Mouse (Mus musculus): Measurements from ENCODE around the gene Hist1h2ac.
"Not testable (repeated sequence)": the region's sequence is repeated elsewhere in the genome, so short reads cannot be mapped to it uniquely, and the experiment has no call there.

Hist1h2ac gene

DNA sequence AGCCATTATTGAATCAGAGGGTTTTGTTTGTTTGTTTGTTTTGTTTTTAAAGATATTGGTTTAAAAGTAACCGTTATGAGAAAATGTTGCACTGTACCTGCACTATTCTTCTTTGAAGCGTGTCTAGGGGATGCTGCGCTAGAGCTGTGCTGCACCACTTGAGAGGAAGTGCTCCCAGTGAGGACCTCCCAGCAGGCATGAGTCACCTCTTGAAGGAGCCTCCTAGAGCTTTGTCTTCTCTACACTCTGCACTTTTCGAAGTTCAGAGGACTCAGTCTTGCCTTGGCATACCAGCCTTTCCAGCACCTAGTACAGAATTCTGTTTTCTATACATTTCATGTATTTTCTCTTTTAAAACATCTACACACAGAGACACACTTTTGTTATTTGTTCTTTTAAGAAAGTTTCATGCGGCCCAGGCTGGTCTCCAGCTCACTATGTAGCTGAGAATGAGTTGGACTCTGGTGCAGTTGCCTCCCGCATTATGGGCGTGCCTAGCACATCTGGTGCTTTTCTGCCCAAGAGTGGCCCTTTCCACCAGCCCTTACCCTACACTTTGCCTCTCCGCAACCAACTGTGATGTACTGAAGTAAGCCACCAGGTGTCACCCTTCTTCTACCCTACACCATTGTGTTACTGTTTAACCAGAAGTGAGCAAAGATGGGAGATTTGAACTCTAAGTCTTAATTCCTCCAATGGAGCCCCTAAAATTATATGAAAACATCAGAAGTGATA lies 17.2 kb upstream of the Hist1h2ac start:
- peak; percentile 37 to 49 for DNase-seq (ENCODE audit: low spot score in 2 of 2)

GRCm38 (mm10) chr13:23699767-23700166 lies 16.0 kb upstream of the Hist1h2ac start:
- no peak for DNase-seq (ENCODE audit: low spot score in 2 of 2)

GRCm38 (mm10) chr13:23698996-23699395 lies 15.2 kb upstream of the Hist1h2ac start:
- no peak for DNase-seq (ENCODE audit: low spot score in 2 of 2)

- peak; percentile 99 for DNase-seq (ENCODE audit: low spot score in 2 of 2)
Observed at GRCm38 (mm10) chr13:23698300-23698693, 14.5 kb upstream of the Hist1h2ac start, which contains the start of gene Hist1h4c. TSS of gene Hist1h4c (minus strand) at chr13:23698454.

DNA sequence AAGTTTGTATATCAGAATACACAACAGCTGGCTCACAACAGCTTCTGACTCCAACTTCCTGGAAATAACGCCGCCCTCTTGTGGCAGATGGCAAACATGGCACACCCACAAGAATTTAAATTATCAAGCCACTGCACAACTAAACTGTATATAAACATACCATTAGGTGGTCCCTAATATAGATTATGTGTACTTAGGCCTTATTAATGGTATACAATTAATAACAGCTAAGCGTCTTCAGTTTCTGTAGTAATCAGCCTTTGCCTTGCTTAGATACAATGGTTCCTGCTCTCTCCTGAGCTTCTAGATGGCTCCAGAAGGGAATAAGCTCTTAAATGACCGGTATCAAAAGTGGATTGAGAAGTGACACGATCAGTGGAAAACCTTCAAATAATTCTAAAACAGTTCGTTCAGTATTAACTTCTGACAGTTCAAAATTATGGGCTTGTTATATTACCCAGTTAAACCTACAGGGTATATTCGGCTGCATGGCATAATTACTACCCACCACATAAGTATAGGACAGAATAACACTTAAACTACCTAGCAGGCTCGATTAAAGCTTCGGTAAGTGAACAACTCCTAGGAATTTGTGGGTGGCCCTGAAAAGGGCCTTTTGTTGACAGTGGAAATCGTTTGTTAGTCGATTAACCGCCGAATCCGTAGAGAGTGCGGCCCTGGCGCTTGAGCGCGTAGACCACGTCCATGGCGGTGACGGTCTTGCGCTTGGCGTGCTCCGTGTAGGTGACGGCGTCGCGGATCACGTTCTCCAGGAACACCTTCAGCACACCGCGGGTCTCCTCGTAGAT lies 13.9 kb upstream of the Hist1h2ac start:
- no peak for DNase-seq (ENCODE audit: low spot score in 2 of 2)

- no peak for DNase-seq (ENCODE audit: low spot score in 2 of 2)
Observed at GRCm38 (mm10) chr13:23696061-23696474, 12.3 kb upstream of the Hist1h2ac start.

DNA sequence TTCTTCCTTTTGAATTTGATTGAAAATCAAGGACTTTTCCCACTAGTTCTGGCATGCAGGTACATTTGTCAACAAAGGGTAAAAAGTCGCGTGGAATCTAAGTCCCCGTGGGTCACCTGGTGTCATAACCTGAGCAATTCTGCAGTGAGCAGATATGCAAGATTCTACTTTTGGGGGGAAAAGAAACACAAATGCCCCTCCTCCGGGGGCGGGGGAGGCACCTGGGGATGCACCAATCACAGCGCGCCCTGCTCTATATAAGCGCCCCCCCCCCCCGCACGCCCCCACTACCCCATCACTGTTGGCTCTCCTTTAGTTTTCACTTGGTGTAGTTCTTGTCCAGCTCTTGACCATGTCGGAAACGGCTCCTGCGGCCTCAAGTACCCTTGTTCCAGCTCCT lies 11.8 kb upstream of the Hist1h2ac start, which contains the start of gene Hist1h1t:
Gene Hist1h1t, plus strand, starts transcription at position 301 of the 400 bp plus-strand sequence.
- DNase-seq (ENCODE audit: low spot score in 2 of 2), result no peak

DNA sequence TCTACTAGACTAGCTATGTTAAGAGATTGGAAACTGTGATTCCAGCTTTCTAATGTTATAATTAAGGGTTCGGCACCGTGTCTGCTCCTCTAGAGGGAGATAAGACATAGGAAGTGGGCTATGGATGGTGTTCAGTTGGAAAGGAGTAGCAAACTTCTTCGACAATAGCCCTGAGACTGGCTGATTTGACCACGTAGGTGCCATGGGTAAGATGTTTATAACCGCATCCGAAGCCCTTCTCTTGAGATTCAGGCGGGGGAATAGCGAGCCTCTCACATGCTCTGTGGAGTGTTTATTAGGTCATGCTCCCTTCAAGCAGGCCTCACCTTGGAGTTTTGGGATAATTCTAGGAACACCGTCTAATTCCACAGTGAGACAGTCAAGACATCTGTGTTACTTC lies 11.2 kb upstream of the Hist1h2ac start:
- DNase-seq (ENCODE audit: low spot score in 2 of 2), result no peak

DNA sequence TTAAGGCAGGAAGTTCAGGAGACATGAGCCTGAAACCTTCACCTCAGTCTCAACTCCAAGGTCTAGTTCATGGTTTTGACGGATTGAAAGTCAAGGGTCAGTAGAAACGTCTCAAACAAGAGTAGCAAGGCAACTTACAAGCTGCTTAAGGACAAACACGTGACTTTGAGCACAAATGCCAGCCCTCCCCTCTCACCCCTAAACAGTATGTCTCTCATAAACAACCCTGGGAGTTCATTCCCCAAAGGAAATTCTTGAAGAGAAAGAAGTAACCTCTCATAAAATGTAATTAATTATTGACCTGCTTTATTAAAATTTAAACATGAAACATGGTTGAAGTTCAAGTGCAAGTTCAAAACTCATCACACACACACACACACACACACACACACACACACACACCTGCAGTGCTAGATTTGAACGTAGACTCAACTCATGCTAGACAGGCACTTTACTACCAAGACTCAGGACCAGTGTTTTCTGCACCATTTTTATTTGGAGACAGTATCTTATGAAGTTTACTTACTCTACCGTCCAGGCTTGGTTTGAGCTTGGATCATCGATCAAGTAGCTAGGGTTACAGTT lies 10.2 kb upstream of the Hist1h2ac start:
- no peak for DNase-seq (ENCODE audit: low spot score in 2 of 2)

GRCm38 (mm10) chr13:23689459-23689858 lies 5.7 kb upstream of the Hist1h2ac start:
- no peak for DNase-seq (ENCODE audit: low spot score in 2 of 2)

DNA sequence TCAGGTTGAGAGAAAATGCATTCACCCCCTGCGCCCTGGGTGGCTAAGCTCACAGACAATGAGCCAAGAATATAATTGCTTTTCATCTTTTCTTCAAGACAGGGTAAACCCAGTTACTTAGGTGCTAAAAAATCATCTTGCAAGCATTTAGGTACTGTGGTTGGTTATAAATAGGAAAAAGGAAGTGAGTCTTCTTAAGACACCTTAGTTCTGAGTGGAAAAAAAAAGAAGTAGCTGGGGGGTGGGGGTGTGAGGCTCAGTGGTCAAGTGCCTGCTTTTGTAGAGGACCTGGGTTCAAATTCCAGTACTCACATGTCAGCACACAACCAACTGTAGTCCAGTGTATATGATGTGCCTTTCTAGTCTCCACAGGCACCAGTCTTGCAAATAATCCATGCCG lies 5.2 kb upstream of the Hist1h2ac start:
- DNase-seq (ENCODE audit: low spot score in 2 of 2), result no peak

DNA sequence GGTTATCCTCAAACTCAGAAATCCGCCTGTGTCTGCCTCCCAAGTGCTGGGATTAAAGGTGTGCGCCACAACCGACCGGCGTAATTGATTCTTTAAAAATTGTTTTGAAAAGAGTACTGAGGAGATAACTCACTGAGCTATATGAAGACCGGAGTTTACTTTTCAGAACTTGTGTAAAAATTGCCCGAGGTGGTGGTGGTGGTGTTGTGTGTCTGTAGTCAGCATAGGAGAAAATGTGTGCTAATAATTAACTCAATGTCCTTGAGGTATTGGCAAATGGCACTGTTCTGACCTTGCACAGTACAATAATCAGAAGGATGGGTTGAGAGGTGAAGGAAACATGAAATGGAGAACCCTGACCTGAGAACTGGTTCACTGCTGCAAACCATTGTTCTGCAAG lies 4.2 kb upstream of the Hist1h2ac start:
- no peak for DNase-seq (ENCODE audit: low spot score in 2 of 2)

- no peak for DNase-seq (ENCODE audit: low spot score in 2 of 2)
Observed at GRCm38 (mm10) chr13:23687181-23687580, 3.4 kb upstream of the Hist1h2ac start.

GRCm38 (mm10) chr13:23685966-23686365 lies 2.2 kb upstream of the Hist1h2ac start:
- no peak for DNase-seq (ENCODE audit: low spot score in 2 of 2)

DNA sequence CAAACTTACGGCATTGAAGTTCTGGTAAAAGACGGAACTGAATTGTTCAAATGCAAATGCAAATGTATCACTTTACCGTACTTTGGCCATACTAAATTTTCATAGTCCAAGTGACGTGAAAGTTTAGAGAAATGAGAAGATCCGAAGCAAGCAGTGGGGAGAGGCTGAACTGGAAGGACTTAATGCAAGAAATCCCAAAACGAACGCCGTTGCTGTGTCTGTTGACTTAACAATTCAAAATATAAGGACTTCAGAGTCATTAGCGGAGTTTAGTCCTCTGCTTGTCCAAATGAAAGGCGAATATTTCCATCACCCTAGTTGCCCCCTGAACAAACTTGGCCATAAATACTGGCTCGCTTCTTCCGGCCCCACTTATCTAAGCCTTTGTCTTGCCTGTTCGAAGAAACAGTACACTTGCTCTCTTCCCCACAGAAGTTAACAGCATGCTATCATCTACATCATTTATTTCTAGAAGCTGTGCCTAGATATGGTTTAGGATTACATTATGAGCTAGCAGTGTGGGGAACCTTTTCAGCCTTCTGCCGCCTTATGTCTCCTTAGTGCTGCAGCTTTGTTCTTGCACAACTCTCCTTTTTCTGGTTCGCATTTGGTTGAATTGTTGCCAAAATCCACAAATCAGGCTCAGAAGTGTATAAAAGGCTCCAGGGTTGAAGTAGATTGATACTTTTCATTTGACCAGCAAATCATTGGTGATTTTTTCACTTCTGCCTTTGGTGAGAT lies 1.5 kb upstream of the Hist1h2ac start:
- no peak for DNase-seq (ENCODE audit: low spot score in 2 of 2)

DNA sequence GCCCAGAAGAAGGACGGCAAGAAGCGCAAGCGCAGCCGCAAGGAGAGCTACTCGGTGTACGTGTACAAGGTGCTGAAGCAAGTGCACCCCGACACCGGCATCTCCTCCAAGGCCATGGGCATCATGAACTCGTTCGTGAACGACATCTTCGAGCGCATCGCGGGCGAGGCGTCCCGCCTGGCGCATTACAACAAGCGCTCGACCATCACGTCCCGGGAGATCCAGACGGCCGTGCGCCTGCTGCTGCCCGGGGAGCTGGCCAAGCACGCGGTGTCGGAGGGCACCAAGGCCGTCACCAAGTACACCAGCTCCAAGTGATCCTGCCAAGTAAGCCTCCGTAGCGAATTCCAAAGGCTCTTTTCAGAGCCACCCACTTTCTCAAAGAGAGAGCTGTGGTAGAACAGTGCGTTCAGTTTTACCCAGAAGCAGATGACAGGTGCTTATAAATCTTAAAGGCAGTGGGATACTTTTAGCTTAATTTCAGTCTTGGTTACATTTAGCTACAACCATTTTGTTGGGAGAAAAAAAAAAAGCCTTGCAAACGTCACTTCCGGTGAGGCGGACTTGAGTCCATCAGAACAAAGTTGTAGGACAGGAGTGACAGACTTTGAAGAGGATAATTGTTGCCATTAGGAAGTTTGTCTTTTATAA lies 672 bp upstream of the Hist1h2ac start:
- peak in 1 of 2 experiments; percentile 31 for DNase-seq (ENCODE audit: low spot score in 2 of 2)

- not testable (repeated sequence) for DNase-seq (ENCODE audit: low spot score in 2 of 2)
Observed at GRCm38 (mm10) chr13:23682947-23683754, 597 bp downstream of the Hist1h2ac start.

DNA sequence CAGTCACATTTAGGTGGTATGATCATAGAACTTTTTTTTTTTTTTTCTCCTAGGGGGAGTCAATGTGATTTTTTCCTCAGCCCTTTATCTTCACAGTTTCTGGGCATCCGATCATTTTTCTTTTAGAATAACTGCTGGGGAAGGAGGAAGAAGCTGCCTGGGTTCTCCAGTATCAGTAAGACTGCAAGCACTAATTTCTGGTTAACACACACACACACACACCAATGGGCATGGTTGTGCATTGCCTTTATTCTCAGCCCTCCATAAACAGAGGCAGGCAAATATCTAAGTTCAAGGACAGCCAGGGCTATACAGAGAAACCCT lies 1.2 kb downstream of the Hist1h2ac start:
- DNase-seq (ENCODE audit: low spot score in 2 of 2), result no peak

GRCm38 (mm10) chr13:23681990-23682582 lies 1.7 kb downstream of the Hist1h2ac start:
- DNase-seq (ENCODE audit: low spot score in 2 of 2), result no peak

- DNase-seq (ENCODE audit: low spot score in 2 of 2), result no peak
Observed at GRCm38 (mm10) chr13:23662536-23662935, 21.2 kb downstream of the Hist1h2ac start.
